Mouse (Mus musculus) hindbrain, embryonic 13.5 days (tissue): ENCODE measurements around the gene Rnf217. TPM values are rescaled to one million over a fixed set of nuclear protein-coding genes. Genes with fewer than 3 reads are reported as not detected.

ENCODE experiments used
- ATAC-seq: fragments of 200-750 bp; cut with Nextera tagmentation; 2 replicates; pipeline ENCODE4 v1.8.0; 2017; ENCODE audit warnings: moderate TSS enrichment; ENCODE audit not compliant: low FRiP score
- H3K27ac ChIP-seq: fragments of 300-500 bp; sonication (generic); 2 replicates; pipeline ENCODE4 v1.5.1; 2015; ENCODE audit warnings: inconsistent platforms, mild to moderate bottlenecking, moderate library complexity
- H3K27me3 ChIP-seq: fragments of 300-500 bp; sonication (generic); 2 replicates; pipeline ENCODE4 v1.6.1; 2015; ENCODE audit warnings: mild to moderate bottlenecking, inconsistent platforms
- H3K36me3 ChIP-seq: fragments of 300-500 bp; sonication (generic); 2 replicates; pipeline ENCODE4 v1.6.1; 2015; ENCODE audit warnings: mild to moderate bottlenecking, inconsistent platforms
- H3K4me1 ChIP-seq: fragments of 300-500 bp; sonication (generic); replicated peaks from 2 replicates; pipeline ENCODE4 v1.6.1; 2015; ENCODE audit warnings: inconsistent platforms
- H3K4me2 ChIP-seq: fragments of 300-500 bp; sonication (generic); 2 replicates; pipeline ENCODE4 v1.6.1; 2015; ENCODE audit warnings: inconsistent platforms, mild to moderate bottlenecking, moderate library complexity
- H3K4me3 ChIP-seq: fragments of 300-500 bp; sonication (generic); 2 replicates; pipeline ENCODE4 v1.5.1; 2015; ENCODE audit warnings: mild to moderate bottlenecking, inconsistent platforms
- H3K9ac ChIP-seq: fragments of 300-500 bp; sonication (generic); 2 replicates; pipeline ENCODE4 v1.6.1; 2015; ENCODE audit warnings: mild to moderate bottlenecking, inconsistent platforms
- H3K9me3 ChIP-seq: fragments of 300-500 bp; sonication (generic); 2 replicates; pipeline ENCODE4 v1.6.1; 2016; ENCODE audit warnings: inconsistent platforms
- WGBS: fragments of 180-500 bp; shearing (Covaris S2); methylation state at CpG from one replicate; pipeline ENCODE4 v1.1.7; 2015; 5-methylcytosine and 5-hydroxymethylcytosine counted together
- polyA plus RNA-seq: library from polyadenylated mRNA; unstranded; fragments of >200 nt; fragmentation: Nextera tagmentation; extraction: Ambion mirVana; gene quantifications from 2 replicates; pipeline ENCODE4 v1.2.1, GENCODE M21; 2015

Rnf217 gene
- polyA plus RNA-seq, 1 experiment from 2014 or later: 1.5 TPM

- no peak overlapping the region for H3K4me3 ChIP-seq
- no peaks in the 10 kb centered on the region for H3K36me3 ChIP-seq
- no peak overlapping the region for H3K27ac ChIP-seq
- H3K9me3 ChIP-seq: no peaks in the 10 kb centered on the region
- ATAC-seq: no peak
- no peak overlapping the region for H3K9ac ChIP-seq
- no peak overlapping the region for H3K4me2 ChIP-seq
- H3K27me3 ChIP-seq: no peaks in the 10 kb centered on the region
- WGBS: 51% methylated on average over 4 of the region's 4 CpGs
- H3K4me1 ChIP-seq: peaks cover 20% of the 10 kb centered on the region
These were observed 12.2 kb downstream of the Rnf217 start for GRCm38 (mm10) chr10:31596804-31597203.

- no peaks in the 10 kb centered on the region for H3K27me3 ChIP-seq
- 88% methylated on average over 4 of the region's 4 CpGs for WGBS
- H3K4me1 ChIP-seq: peaks cover 20% of the 10 kb centered on the region
- H3K4me2 ChIP-seq: no peak overlapping the region
- H3K36me3 ChIP-seq: no peaks in the 10 kb centered on the region
- H3K9me3 ChIP-seq: no peaks in the 10 kb centered on the region
- H3K4me3 ChIP-seq: no peak overlapping the region
- ATAC-seq: no peak
- no peak overlapping the region for H3K9ac ChIP-seq
- H3K27ac ChIP-seq: no peak overlapping the region
These were observed 13.7 kb downstream of the Rnf217 start for GRCm38 (mm10) chr10:31595326-31595725.

GRCm38 (mm10) chr10:31592741-31593524, 16.1 kb downstream of the Rnf217 start:
- Histone ChIP-seq H3K4me3 (no peak overlapping the region), H3K4me1 (peaks cover 20% of the 10 kb centered on the region), H3K36me3 (no peaks in the 10 kb centered on the region), H3K9ac (0 out of 2 replicates have a peak overlapping the region, but pooled peaks have one; percentile 26), H3K27me3 (no peaks in the 10 kb centered on the region), H3K27ac (peak overlapping the region; percentile 88), H3K4me2 (peak overlapping the region; percentile 11; the same call in 1 of the 2 replicates), H3K9me3 (no peaks in the 10 kb centered on the region)
- peak; percentile 88 for ATAC-seq
- 44% methylated on average over 9 of the region's 9 CpGs for WGBS

- Histone ChIP-seq H3K9me3 (no peaks in the 10 kb centered on the region), H3K27ac (peak overlapping the region; percentile 88), H3K9ac (peak overlapping the region; percentile 26; the same call in 1 of the 2 replicates), H3K4me3 (no peak overlapping the region), H3K4me2 (peak overlapping the region; percentile 11; the same call in 1 of the 2 replicates), H3K4me1 (peaks cover 20% of the 10 kb centered on the region), H3K27me3 (no peaks in the 10 kb centered on the region), H3K36me3 (no peaks in the 10 kb centered on the region)
- ATAC-seq: peak; percentile 71
- WGBS: 50% methylated on average over 3 of the region's 3 CpGs
These were observed 16.8 kb downstream of the Rnf217 start for GRCm38 (mm10) chr10:31592095-31592740.

- 92% methylated on average over 4 of the region's 4 CpGs for WGBS
- no peak overlapping the region for H3K4me3 ChIP-seq
- ATAC-seq: no peak
- H3K9ac ChIP-seq: no peak overlapping the region
- H3K4me1 ChIP-seq: no peaks in the 10 kb centered on the region
- no peaks in the 10 kb centered on the region for H3K27me3 ChIP-seq
- no peaks in the 10 kb centered on the region for H3K36me3 ChIP-seq
- no peak overlapping the region for H3K27ac ChIP-seq
- H3K4me2 ChIP-seq: no peak overlapping the region
- H3K9me3 ChIP-seq: no peaks in the 10 kb centered on the region
These were observed 28.3 kb downstream of the Rnf217 start for GRCm38 (mm10) chr10:31580722-31581121.

- Histone ChIP-seq H3K4me3 (no peak overlapping the region), H3K36me3 (no peaks in the 10 kb centered on the region), H3K27me3 (no peaks in the 10 kb centered on the region), H3K4me1 (no peaks in the 10 kb centered on the region), H3K9ac (no peak overlapping the region), H3K4me2 (no peak overlapping the region), H3K9me3 (no peaks in the 10 kb centered on the region), H3K27ac (no peak overlapping the region)
- WGBS: 100% methylated on average over 1 of the region's 1 CpGs
- ATAC-seq: no peak
These were observed 28.9 kb downstream of the Rnf217 start for GRCm38 (mm10) chr10:31580073-31580472.

GRCm38 (mm10) chr10:31573267-31573666, 35.7 kb downstream of the Rnf217 start:
- H3K4me3 ChIP-seq: no peak overlapping the region
- H3K9me3 ChIP-seq: no peaks in the 10 kb centered on the region
- ATAC-seq: no peak
- no peak overlapping the region for H3K4me2 ChIP-seq
- H3K9ac ChIP-seq: no peak overlapping the region
- H3K36me3 ChIP-seq: no peaks in the 10 kb centered on the region
- no peaks in the 10 kb centered on the region for H3K4me1 ChIP-seq
- WGBS: 87% methylated on average over 4 of the region's 4 CpGs
- H3K27ac ChIP-seq: no peak overlapping the region
- H3K27me3 ChIP-seq: no peaks in the 10 kb centered on the region

- no peak for ATAC-seq
- Histone ChIP-seq H3K9ac (no peak overlapping the region), H3K36me3 (no peaks in the 10 kb centered on the region), H3K4me1 (no peaks in the 10 kb centered on the region), H3K27ac (no peak overlapping the region), H3K9me3 (no peaks in the 10 kb centered on the region), H3K4me3 (no peak overlapping the region), H3K4me2 (no peak overlapping the region), H3K27me3 (no peaks in the 10 kb centered on the region)
- WGBS: 91% methylated on average over 2 of the region's 2 CpGs
These were observed 51.7 kb downstream of the Rnf217 start for GRCm38 (mm10) chr10:31557311-31557710.

GRCm38 (mm10) chr10:31555433-31555960, 53.5 kb downstream of the Rnf217 start:
- H3K4me3 ChIP-seq: no peak overlapping the region
- H3K36me3 ChIP-seq: no peaks in the 10 kb centered on the region
- ATAC-seq: no peak
- H3K4me1 ChIP-seq: peaks cover 7% of the 10 kb centered on the region
- no peaks in the 10 kb centered on the region for H3K9me3 ChIP-seq
- no peaks in the 10 kb centered on the region for H3K27me3 ChIP-seq
- no peak overlapping the region for H3K9ac ChIP-seq
- no peak overlapping the region for H3K4me2 ChIP-seq
- H3K27ac ChIP-seq: no peak overlapping the region
- WGBS: 88% methylated on average over 6 of the region's 6 CpGs

GRCm38 (mm10) chr10:31553302-31553701, 55.7 kb downstream of the Rnf217 start:
- Histone ChIP-seq H3K27me3 (no peaks in the 10 kb centered on the region), H3K27ac (no peak overlapping the region), H3K4me1 (peaks cover 7% of the 10 kb centered on the region), H3K4me3 (no peak overlapping the region), H3K4me2 (no peak overlapping the region), H3K9ac (no peak overlapping the region), H3K36me3 (no peaks in the 10 kb centered on the region), H3K9me3 (no peaks in the 10 kb centered on the region)
- ATAC-seq: no peak
- WGBS: 81% methylated on average over 4 of the region's 4 CpGs

GRCm38 (mm10) chr10:31551850-31552249, 57.1 kb downstream of the Rnf217 start:
- Histone ChIP-seq H3K4me1 (peaks cover 7% of the 10 kb centered on the region), H3K9me3 (no peaks in the 10 kb centered on the region), H3K4me2 (no peak overlapping the region), H3K27me3 (no peaks in the 10 kb centered on the region), H3K9ac (no peak overlapping the region), H3K27ac (peak overlapping the region; percentile 19; the same call in 1 of the 2 replicates), H3K36me3 (no peaks in the 10 kb centered on the region), H3K4me3 (no peak overlapping the region)
- no peak for ATAC-seq
- WGBS: 85% methylated on average over 7 of the region's 7 CpGs

GRCm38 (mm10) chr10:31551362-31551761, 57.6 kb downstream of the Rnf217 start:
- 62% methylated on average over 1 of the region's 1 CpGs for WGBS

More at GRCm38 (mm10) chr10:31551362-31551761, 57.6 kb downstream of the Rnf217 start:
- H3K27me3 ChIP-seq: no peaks in the 10 kb centered on the region
- ATAC-seq: peak; percentile 71; the same call in 1 of the 2 replicates
- H3K36me3 ChIP-seq: no peaks in the 10 kb centered on the region
- peak overlapping the region; percentile 19; the same call in 1 of the 2 replicates for H3K27ac ChIP-seq
- H3K4me1 ChIP-seq: peaks cover 7% of the 10 kb centered on the region
- H3K4me3 ChIP-seq: no peak overlapping the region
- no peak overlapping the region for H3K9ac ChIP-seq
- H3K9me3 ChIP-seq: no peaks in the 10 kb centered on the region
- H3K4me2 ChIP-seq: no peak overlapping the region
